Mouse (Mus musculus) neural tube, embryonic 11.5 days (tissue): ENCODE results near the gene Evi2a. TPM values are rescaled to one million over a fixed set of nuclear protein-coding genes. Genes with fewer than 3 reads are reported as not detected.

ENCODE experiments used
- ATAC-seq: fragments of 200-750 bp; cut with Nextera tagmentation; 2 replicates; pipeline ENCODE4 v1.8.0; 2017; ENCODE audit warnings: moderate number of reproducible peaks, mild to moderate bottlenecking, moderate TSS enrichment, moderate library complexity; ENCODE audit not compliant: insufficient read depth, low FRiP score, low TSS enrichment
- DNase-seq: peaks from one replicate; pipeline ENCODE4 v3.0.0-alpha.2; 2015; ENCODE audit warnings: low spot score
- H3K27ac ChIP-seq: fragments of 300-500 bp; sonication (generic); 2 replicates; pipeline ENCODE4 v1.5.1; 2014; ENCODE audit warnings: low read depth, mild to moderate bottlenecking, low read length
- H3K27me3 ChIP-seq: fragments of 300-500 bp; sonication (generic); 2 replicates; pipeline ENCODE4 v1.6.1; 2014; ENCODE audit warnings: mild to moderate bottlenecking, low read length, mixed read lengths; ENCODE audit not compliant: control insufficient read depth, insufficient read depth
- H3K36me3 ChIP-seq: fragments of 300-500 bp; sonication (generic); 2 replicates; pipeline ENCODE4 v1.6.1; 2014; ENCODE audit warnings: mild to moderate bottlenecking, low read length, moderate library complexity, mixed read lengths; ENCODE audit not compliant: control insufficient read depth, insufficient read depth
- H3K4me1 ChIP-seq: fragments of 300-500 bp; sonication (generic); 2 replicates; pipeline ENCODE4 v1.6.1; 2014; ENCODE audit warnings: low read length, mixed read lengths; ENCODE audit not compliant: control insufficient read depth, insufficient read depth
- H3K4me2 ChIP-seq: fragments of 300-500 bp; sonication (generic); 2 replicates; pipeline ENCODE4 v1.6.1; 2014; ENCODE audit warnings: low read depth, mild to moderate bottlenecking, moderate library complexity
- H3K4me3 ChIP-seq: fragments of 300-500 bp; sonication (generic); 2 replicates; pipeline ENCODE4 v1.5.1; 2014; ENCODE audit warnings: low read depth, low read length
- H3K9ac ChIP-seq: fragments of 300-500 bp; sonication (generic); 2 replicates; pipeline ENCODE4 v1.6.1; 2014; ENCODE audit warnings: mild to moderate bottlenecking, low read length
- H3K9me3 ChIP-seq: fragments of 300-500 bp; sonication (generic); 2 replicates; pipeline ENCODE4 v1.6.1; 2016; ENCODE audit warnings: low read length; ENCODE audit not compliant: control insufficient read depth
- WGBS: fragments of 180-500 bp; shearing (Covaris S2); extraction: QIAGEN DNeasy Blood & Tissue Kit; methylation state at CpG from one replicate; pipeline ENCODE4 v1.1.7; 2014; 5-methylcytosine and 5-hydroxymethylcytosine counted together
- polyA plus RNA-seq: library from polyadenylated mRNA; unstranded; fragments of >200 nt; fragmentation: Nextera tagmentation; extraction: Ambion mirVana; gene quantifications from 2 replicates; pipeline ENCODE4 v1.2.1, GENCODE M21; 2014

The Evi2a gene
- polyA plus RNA-seq, 1 experiment from 2014 or later: 2.5 TPM

DNA sequence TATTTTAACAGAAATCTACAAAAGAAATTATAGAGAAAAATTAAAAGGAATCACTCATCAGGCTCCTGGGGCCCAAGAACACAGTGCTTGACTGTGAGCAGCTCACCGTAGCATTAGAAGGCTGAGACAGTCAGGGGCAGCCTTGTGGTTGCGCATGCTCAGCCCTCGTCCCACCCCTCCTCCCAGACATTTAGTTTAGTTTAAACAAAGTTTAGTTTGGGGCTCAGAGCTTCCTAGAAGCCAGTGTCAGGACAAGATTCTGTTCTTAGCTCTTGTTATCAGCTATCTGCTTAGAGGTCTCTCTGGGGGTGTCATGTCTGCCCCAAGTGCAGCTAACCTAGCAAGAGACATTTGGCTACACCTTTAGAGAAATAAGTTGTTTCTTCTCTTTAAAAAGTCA lies 1.8 kb downstream of the Evi2a start:
- 93% methylated on average over 3 of the region's 3 CpGs for WGBS
- H3K36me3 ChIP-seq: no peaks in the 10 kb centered on the region

DNA sequence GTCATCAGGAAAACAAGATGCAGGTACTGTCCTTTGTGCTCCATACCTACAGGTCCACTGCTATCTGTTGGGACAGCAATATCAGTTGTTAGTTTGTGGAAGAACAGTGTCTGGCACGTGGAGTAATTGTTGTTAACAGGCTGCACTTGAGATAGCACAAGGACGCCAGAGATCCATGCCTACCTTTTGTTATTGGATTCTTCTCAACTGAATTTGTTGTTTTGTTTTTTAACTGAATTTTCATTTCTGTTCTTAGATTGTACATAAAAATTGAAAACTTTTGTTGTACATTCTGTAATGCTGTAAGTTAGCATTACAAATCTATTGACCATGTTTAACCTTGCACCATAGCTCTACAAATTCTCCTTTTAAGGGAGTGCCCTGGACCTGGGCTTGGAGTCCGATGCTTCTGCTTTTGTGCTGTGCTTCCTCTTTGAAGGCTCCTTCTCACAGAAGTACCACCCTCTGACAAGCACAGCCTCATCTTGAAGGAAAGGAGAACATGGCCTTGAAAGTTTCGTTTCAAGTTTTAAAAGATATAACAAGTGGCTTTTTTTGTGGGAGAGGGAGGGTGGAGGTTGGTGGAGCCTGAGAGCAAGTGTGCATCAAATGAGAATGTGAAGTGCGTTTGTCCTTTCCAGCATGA lies 2.5 kb downstream of the Evi2a start:
- ATAC-seq (no peak), DNase-seq (no peak)
- Histone ChIP-seq H3K4me2 (no peak overlapping the region), H3K36me3 (no peaks in the 10 kb centered on the region), H3K9me3 (no peaks in the 10 kb centered on the region), H3K4me1 (no peaks in the 10 kb centered on the region), H3K27ac (no peak overlapping the region), H3K27me3 (no peaks in the 10 kb centered on the region), H3K9ac (no peak overlapping the region), H3K4me3 (no peak overlapping the region)
- WGBS: 93% methylated on average over 5 of the region's 5 CpGs

More for the DNA sequence above, 1.8 kb downstream of the Evi2a start:
- no peak overlapping the region for H3K4me2 ChIP-seq
- no peak for DNase-seq
- ATAC-seq: no peak
- no peak overlapping the region for H3K9ac ChIP-seq
- no peaks in the 10 kb centered on the region for H3K27me3 ChIP-seq
- H3K4me1 ChIP-seq: no peaks in the 10 kb centered on the region
- H3K9me3 ChIP-seq: no peaks in the 10 kb centered on the region
- H3K27ac ChIP-seq: no peak overlapping the region
- H3K4me3 ChIP-seq: no peak overlapping the region

DNA sequence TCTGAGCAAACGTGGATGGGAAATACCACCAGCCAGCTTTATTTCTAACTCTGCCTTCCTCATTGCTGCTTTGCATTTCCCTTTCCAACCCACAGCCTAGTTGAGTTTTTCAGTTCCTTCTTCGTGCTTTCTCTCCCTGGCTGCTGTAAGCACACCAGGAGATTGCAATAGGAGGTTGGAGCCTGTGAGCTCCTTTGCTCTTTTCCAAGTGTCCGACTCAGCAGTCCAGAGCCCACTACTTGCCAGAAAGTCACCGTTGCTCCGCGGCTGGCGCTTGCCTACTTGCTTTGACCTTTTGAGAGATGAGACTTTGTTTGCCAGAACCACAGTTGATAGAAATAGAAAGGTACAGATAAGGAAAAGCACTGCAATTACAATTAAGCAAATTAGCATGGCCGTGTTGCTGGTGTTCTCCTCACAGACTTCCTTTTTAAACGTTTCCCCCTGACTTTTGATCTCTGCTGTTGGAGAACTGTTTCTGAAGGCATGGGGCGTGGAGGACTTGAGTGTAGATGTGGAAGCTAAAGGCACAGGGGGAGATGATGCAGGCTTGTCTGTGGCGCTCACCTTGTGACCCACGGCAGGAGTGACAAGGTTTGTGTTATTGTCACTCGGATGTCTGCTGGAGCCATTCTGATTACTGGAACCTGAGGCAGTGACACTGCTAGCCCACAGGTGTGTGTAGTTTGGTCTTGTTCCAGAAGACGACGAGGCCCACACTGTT lies 3.2 kb downstream of the Evi2a start:
- Histone ChIP-seq H3K36me3 (no peaks in the 10 kb centered on the region), H3K4me2 (no peak overlapping the region), H3K4me3 (no peak overlapping the region), H3K4me1 (no peaks in the 10 kb centered on the region), H3K9me3 (no peaks in the 10 kb centered on the region), H3K27me3 (no peaks in the 10 kb centered on the region), H3K27ac (no peak overlapping the region), H3K9ac (no peak overlapping the region)
- 88% methylated on average over 15 of the region's 15 CpGs for WGBS
- no peak for DNase-seq
- ATAC-seq: no peak

DNA sequence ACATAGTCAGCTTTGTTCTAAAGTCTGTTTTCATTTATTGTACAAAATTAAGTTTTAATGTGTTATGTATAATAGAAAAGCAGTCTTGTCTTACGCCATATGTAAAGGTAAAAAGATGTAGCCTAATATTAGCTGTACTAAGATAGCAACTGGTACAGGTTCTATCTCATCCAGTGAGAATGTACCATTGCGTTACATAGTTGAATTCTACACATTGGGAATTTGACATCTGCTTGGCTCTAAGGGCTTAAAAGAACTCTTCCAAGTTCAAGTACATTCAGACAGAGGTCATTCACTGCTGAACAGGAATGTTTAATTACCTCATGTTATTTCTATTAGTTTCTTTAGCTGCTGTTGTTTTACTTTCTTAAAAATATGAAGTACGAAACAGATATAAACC lies 3.9 kb downstream of the Evi2a start:
- 95% methylated on average over 3 of the region's 3 CpGs for WGBS

DNA sequence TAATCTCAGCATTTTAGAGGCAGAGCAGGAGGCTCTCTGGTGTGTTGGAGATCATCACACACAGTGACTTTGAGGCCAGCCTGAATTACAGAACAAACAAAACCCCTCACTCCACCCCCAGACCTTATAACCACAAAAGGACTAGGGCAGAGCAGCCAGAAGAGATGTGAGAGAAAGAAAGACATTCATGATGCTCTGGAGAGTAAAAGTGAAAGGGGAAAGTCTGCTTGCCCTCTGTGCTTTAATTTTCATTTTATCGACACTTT lies 6.2 kb downstream of the Evi2a start:
- H3K27ac ChIP-seq: no peak overlapping the region
- DNase-seq: no peak
- no peaks in the 10 kb centered on the region for H3K27me3 ChIP-seq
- no peak overlapping the region for H3K4me2 ChIP-seq
- H3K36me3 ChIP-seq: no peaks in the 10 kb centered on the region
- no peak overlapping the region for H3K9ac ChIP-seq
- no peaks in the 10 kb centered on the region for H3K4me1 ChIP-seq
- no peak for ATAC-seq
- 88% methylated on average over 1 of the region's 1 CpGs for WGBS
- no peak overlapping the region for H3K4me3 ChIP-seq
- no peaks in the 10 kb centered on the region for H3K9me3 ChIP-seq

More for the DNA sequence above, 3.9 kb downstream of the Evi2a start:
- Histone ChIP-seq H3K4me1 (no peaks in the 10 kb centered on the region), H3K36me3 (no peaks in the 10 kb centered on the region), H3K9me3 (no peaks in the 10 kb centered on the region), H3K4me3 (no peak overlapping the region), H3K27ac (no peak overlapping the region), H3K27me3 (no peaks in the 10 kb centered on the region), H3K9ac (no peak overlapping the region), H3K4me2 (no peak overlapping the region)
- DNase-seq (no peak), ATAC-seq (no peak)

DNA sequence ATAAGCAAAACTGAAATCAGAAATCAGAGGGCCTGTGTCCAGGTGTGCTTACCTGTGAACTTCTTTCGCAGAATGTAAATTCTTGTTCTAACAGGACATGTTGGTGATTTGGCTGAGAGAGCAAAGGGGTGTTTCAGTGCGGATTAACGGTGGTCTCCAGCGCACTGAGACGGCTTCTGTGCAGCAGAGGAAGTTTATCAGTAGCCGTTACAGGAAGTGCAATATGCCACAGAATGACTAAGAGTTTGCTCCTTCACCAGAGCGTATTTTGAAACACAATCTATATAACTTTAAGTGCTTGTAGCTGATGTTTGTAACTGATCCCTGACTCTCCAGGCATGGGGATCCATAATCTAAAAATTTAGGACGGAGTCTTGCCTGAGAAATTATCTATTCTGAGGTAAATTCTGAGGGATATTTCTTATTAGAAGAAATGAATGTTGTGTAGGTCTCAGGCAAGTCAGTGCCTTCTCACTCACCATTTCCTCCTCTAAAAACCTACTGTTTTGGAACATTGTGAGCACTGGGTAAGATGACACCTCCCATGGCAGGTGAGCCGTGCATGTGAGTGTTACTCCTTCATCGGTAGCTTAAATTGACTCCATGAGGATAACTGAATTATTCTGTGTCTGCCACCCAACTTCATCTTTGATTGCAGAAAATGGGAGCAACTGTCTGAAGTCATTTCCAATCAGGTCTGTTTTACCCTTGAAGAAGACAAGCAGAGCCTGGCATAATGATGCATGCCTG lies 6.7 kb downstream of the Evi2a start, which contains the start of gene Evi2b:
Evi2b (minus strand) TSS at position 203 of the 750 bp plus-strand sequence.
- Histone ChIP-seq H3K36me3 (no peaks in the 10 kb centered on the region), H3K4me3 (no peak within 1 kb of the TSS), H3K27me3 (no peaks in the 10 kb centered on the region), H3K9me3 (no peaks in the 10 kb centered on the region), H3K4me1 (no peaks in the 10 kb centered on the region), H3K9ac (no peak within 1 kb of the TSS), H3K27ac (no peak within 1 kb of the TSS), H3K4me2 (no peak within 1 kb of the TSS)
- DNase-seq: no peak
- ATAC-seq: no peak
- WGBS: 86% methylated on average over 10 of the region's 10 CpGs

DNA sequence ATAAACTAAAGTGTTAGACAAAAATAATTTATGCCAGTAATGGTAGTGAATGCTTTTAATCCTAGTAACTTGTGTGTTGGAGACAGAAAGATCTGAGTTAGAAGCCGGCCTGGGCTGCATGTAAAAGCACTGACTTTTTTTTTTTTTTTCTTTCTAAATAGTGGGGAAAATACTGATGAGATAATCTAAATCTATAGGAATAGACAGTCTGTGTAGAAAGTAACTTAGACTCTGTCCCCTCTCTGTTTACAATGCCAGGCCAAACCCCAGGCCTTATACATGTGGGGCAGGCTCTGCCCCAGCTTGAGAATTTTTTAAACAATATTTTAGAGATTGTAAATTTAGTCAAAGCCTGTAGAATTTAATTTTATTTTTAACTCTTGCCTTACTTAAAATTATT lies 7.5 kb downstream of the Evi2a start:
- no peak overlapping the region for H3K27ac ChIP-seq
- no peaks in the 10 kb centered on the region for H3K36me3 ChIP-seq
- ATAC-seq (no peak), DNase-seq (no peak)
- no peaks in the 10 kb centered on the region for H3K27me3 ChIP-seq
- H3K9ac ChIP-seq: no peak overlapping the region
- no peaks in the 10 kb centered on the region for H3K9me3 ChIP-seq
- H3K4me3 ChIP-seq: no peak overlapping the region
- no peak overlapping the region for H3K4me2 ChIP-seq
- 93% methylated on average over 1 of the region's 1 CpGs for WGBS
- no peaks in the 10 kb centered on the region for H3K4me1 ChIP-seq

DNA sequence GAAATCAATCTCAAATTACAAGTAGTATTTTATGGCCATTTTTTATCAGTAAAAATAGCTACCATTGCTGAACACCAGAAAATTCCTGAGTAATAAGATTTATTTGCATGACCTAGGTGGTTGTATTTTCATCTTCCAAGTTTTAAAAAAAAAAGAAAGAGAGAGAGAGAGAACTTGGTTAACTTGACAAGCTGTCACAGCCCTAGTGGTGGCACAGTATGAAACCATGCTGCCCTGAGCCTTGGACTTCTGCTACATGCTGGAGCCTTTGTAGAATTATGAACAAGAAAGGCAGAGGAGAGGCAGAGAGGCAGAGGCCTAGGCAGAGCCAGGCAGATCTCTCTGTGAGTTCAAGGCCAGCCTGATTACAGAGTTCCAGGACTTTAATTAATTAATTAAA lies 8.5 kb downstream of the Evi2a start:
- Histone ChIP-seq H3K9me3 (no peaks in the 10 kb centered on the region), H3K4me1 (no peaks in the 10 kb centered on the region), H3K27me3 (no peaks in the 10 kb centered on the region), H3K4me2 (no peak overlapping the region), H3K36me3 (no peaks in the 10 kb centered on the region), H3K9ac (no peak overlapping the region), H3K27ac (no peak overlapping the region), H3K4me3 (no peak overlapping the region)
- no peak for DNase-seq
- no peak for ATAC-seq

DNA sequence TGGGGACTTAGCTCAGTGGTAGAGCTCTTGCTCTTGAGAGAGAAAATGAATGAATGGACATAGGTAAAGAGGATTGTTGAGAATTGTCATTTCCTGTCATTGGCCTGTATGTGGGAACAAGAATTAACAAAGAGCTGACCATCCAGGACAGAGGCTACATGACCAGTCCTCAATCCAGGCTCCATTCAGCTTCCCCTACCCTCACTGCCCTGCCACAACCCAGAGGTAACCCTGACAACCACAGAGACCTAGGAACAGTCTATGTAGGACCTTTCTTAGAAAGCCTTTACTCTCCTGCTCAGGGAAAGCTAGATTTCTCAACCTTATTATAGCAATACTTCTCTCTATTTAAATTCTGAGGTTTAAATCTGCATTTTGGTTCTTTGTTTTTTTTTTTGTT lies 9.6 kb downstream of the Evi2a start:
- H3K27me3 ChIP-seq: no peaks in the 10 kb centered on the region
- H3K4me1 ChIP-seq: no peaks in the 10 kb centered on the region
- no peaks in the 10 kb centered on the region for H3K36me3 ChIP-seq
- no peak overlapping the region for H3K4me2 ChIP-seq
- H3K9me3 ChIP-seq: no peaks in the 10 kb centered on the region
- H3K9ac ChIP-seq: no peak overlapping the region
- no peak for ATAC-seq
- DNase-seq: no peak
- H3K4me3 ChIP-seq: no peak overlapping the region
- no peak overlapping the region for H3K27ac ChIP-seq
